In genomic region chr2:107468671-107469070, GRCm38 (mm10) we compare ENCODE assay signal across 13 mouse cellular contexts.
"Had no signal": no experiment of that assay in that cellular context is flagged by ENCODE, and none has a peak within 500 bp of the region (broad histone marks: within the 10 kb centered on the region; RNA-seq: fewer than 3 reads in every experiment).

No protein-coding gene starts in this region.

- DNase-seq: kidney, adult 8-10 months; kidney, postnatal 25 days; lung, embryonic 14.5 days; lung, postnatal 14 days; right cerebral cortex, postnatal 14 days; thymus, adult 2 months; thymus, postnatal 25 days had no signal

- H3K4me2 ChIP-seq: limb, embryonic 15.5 days; liver, embryonic 12.5 days; lung, embryonic 14.5 days; neural tube, embryonic 12.5 days; stomach, embryonic 15.5 days had no signal

- H3K9ac ChIP-seq: limb, embryonic 15.5 days; liver, embryonic 12.5 days; lung, embryonic 14.5 days; neural tube, embryonic 12.5 days; stomach, embryonic 15.5 days had no signal

- H3K36me3 ChIP-seq: limb, embryonic 15.5 days; liver, embryonic 12.5 days; neural tube, embryonic 12.5 days; stomach, embryonic 15.5 days had no signal

- H3K27ac ChIP-seq: limb, embryonic 15.5 days; liver, embryonic 12.5 days; macrophage; neural tube, embryonic 12.5 days; stomach, embryonic 15.5 days had no signal

- H3K4me1 ChIP-seq: limb, embryonic 15.5 days; liver, embryonic 12.5 days; megakaryocyte, embryonic 14.5 days; neural tube, embryonic 12.5 days; stomach, embryonic 15.5 days had no signal

- H3K9me3 ChIP-seq: limb, embryonic 15.5 days; liver, embryonic 12.5 days; megakaryocyte, embryonic 14.5 days; neural tube, embryonic 12.5 days; stomach, embryonic 15.5 days had no signal

- ATAC-seq: liver, embryonic 12.5 days had no signal

- H3K27me3 ChIP-seq: limb, embryonic 15.5 days; liver, embryonic 12.5 days; megakaryocyte, embryonic 14.5 days; neural tube, embryonic 12.5 days; stomach, embryonic 15.5 days had no signal

- H3K4me3 ChIP-seq: limb, embryonic 15.5 days; liver, embryonic 12.5 days; megakaryocyte, embryonic 14.5 days; neural tube, embryonic 12.5 days; stomach, embryonic 15.5 days had no signal
